Mouse (Mus musculus) small intestine, adult 2 months (tissue): Measurements from ENCODE around the gene Exoc5. TPM values are rescaled to one million over a fixed set of nuclear protein-coding genes. Genes with fewer than 3 reads are reported as not detected.

Experiments used
- H3K27ac ChIP-seq: fragments of 200-500 bp; 2 replicates; pipeline ENCODE4 v1.5.1; 2012; ENCODE audit warnings: low read depth, low read length, control low read depth, inconsistent platforms; ENCODE audit not compliant: insufficient read depth
- H3K27me3 ChIP-seq: fragments of 200-500 bp; 2 replicates; pipeline ENCODE4 v1.6.1; 2012; ENCODE audit warnings: mild to moderate bottlenecking, moderate library complexity, low read length, inconsistent platforms; ENCODE audit not compliant: control insufficient read depth, insufficient read depth
- H3K36me3 ChIP-seq: fragments of 200-500 bp; 2 replicates; pipeline ENCODE4 v1.6.1; 2012; ENCODE audit warnings: mild to moderate bottlenecking, low read length, control low read depth, inconsistent platforms; ENCODE audit not compliant: control insufficient read depth, insufficient read depth
- H3K4me1 ChIP-seq: fragments of 200-500 bp; 2 replicates; pipeline ENCODE4 v1.6.1; 2012; ENCODE audit warnings: low read length, inconsistent platforms, mixed read lengths; ENCODE audit not compliant: control insufficient read depth, insufficient read depth, insufficient read length
- H3K4me3 ChIP-seq: fragments of 200-500 bp; 2 replicates; pipeline ENCODE4 v1.5.1; 2012; ENCODE audit warnings: low read depth, mild to moderate bottlenecking, control low read depth, inconsistent platforms, low read length, moderate library complexity
- CTCF ChIP-seq: fragments of 200-500 bp; IDR thresholded peaks from 2 replicates; pipeline ENCODE4 v1.5.1; 2012; ENCODE audit warnings: low read depth, mild to moderate bottlenecking, control low read depth, inconsistent platforms, low read length, moderate library complexity, mixed read lengths; ENCODE audit not compliant: insufficient replicate concordance, insufficient read length; ENCODE audit errors: extremely low read depth
- POLR2A ChIP-seq: fragments of 200-500 bp; IDR thresholded peaks from 2 replicates; pipeline ENCODE4 v1.6.1; 2012; ENCODE audit warnings: low read depth, mild to moderate bottlenecking, control low read depth, inconsistent platforms, low read length, moderate library complexity
- WGBS: fragments of 180-500 bp; shearing (Covaris S2); methylation state at CpG from one replicate; pipeline ENCODE4 v1.1.7; 2018; 5-methylcytosine and 5-hydroxymethylcytosine counted together
- polyA plus RNA-seq: library from polyadenylated mRNA; depleted of rRNA; stranded (reverse); fragments of >200 nt; gene quantifications from 2 replicates; pipeline ENCODE4 v1.2.3, GENCODE M21; 2012

Gene Exoc5
- polyA plus RNA-seq, 1 experiment = 7.6 TPM

GRCm38 (mm10) chr14:49078820-49079219, 12.4 kb upstream of the Exoc5 start:
- WGBS = 54% methylated on average over 2 of the region's 2 CpGs
- peaks cover 21% of the 10 kb centered on the region for H3K36me3 ChIP-seq
- no peaks in the 10 kb centered on the region for H3K27me3 ChIP-seq
- no peak overlapping the region for H3K4me3 ChIP-seq
- H3K27ac ChIP-seq = no peak overlapping the region
- TF ChIP-seq POLR2A = no peak
- TF ChIP-seq CTCF = no peak
- H3K4me1 ChIP-seq = no peaks in the 10 kb centered on the region

GRCm38 (mm10) chr14:49074361-49074760, 7.9 kb upstream of the Exoc5 start:
- H3K27ac ChIP-seq = no peak overlapping the region
- H3K27me3 ChIP-seq = no peaks in the 10 kb centered on the region
- WGBS = 66% methylated on average over 2 of the region's 2 CpGs
- no peak for TF ChIP-seq POLR2A
- TF ChIP-seq CTCF = no peak
- H3K36me3 ChIP-seq = peaks cover 16% of the 10 kb centered on the region
- H3K4me3 ChIP-seq = no peak overlapping the region
- H3K4me1 ChIP-seq = no peaks in the 10 kb centered on the region

- no peak overlapping the region for H3K27ac ChIP-seq
- TF ChIP-seq CTCF = no peak
- TF ChIP-seq POLR2A = no peak
- no peaks in the 10 kb centered on the region for H3K4me1 ChIP-seq
- 95% methylated on average over 7 of the region's 7 CpGs for WGBS
- no peaks in the 10 kb centered on the region for H3K27me3 ChIP-seq
- peaks cover 15% of the 10 kb centered on the region for H3K36me3 ChIP-seq
- no peak overlapping the region for H3K4me3 ChIP-seq
Measured at GRCm38 (mm10) chr14:49073896-49074295, 7.4 kb upstream of the Exoc5 start.

- Histone ChIP-seq H3K4me3 (no peak overlapping the region), H3K27me3 (no peaks in the 10 kb centered on the region), H3K36me3 (peaks cover 11% of the 10 kb centered on the region), H3K4me1 (no peaks in the 10 kb centered on the region), H3K27ac (no peak overlapping the region)
- 94% methylated on average over 2 of the region's 2 CpGs for WGBS
- TF ChIP-seq CTCF (no peak), POLR2A (no peak)
Measured at GRCm38 (mm10) chr14:49072837-49073236, 6.4 kb upstream of the Exoc5 start.

GRCm38 (mm10) chr14:49065529-49066273, 752 bp downstream of the Exoc5 start, which contains the start of gene Ap5m1:
TSS of gene Ap5m1 (plus strand) at chr14:49066097.
- Histone ChIP-seq H3K36me3 (no peaks in the 10 kb centered on the region), H3K4me1 (no peaks in the 10 kb centered on the region), H3K27ac (peak within 1 kb of the TSS; percentile 88), H3K4me3 (peak within 1 kb of the TSS; percentile 73), H3K27me3 (no peaks in the 10 kb centered on the region)
- under 1% methylated on average over 55 of the region's 62 CpGs for WGBS
- TF ChIP-seq POLR2A (no peak), CTCF (no peak)

GRCm38 (mm10) chr14:49063838-49064237, 2.6 kb downstream of the Exoc5 start:
- no peaks in the 10 kb centered on the region for H3K27me3 ChIP-seq
- H3K36me3 ChIP-seq = no peaks in the 10 kb centered on the region
- 16% methylated on average over 2 of the region's 2 CpGs for WGBS
- no peak overlapping the region for H3K4me3 ChIP-seq
- no peak for TF ChIP-seq CTCF
- no peaks in the 10 kb centered on the region for H3K4me1 ChIP-seq
- H3K27ac ChIP-seq = no peak overlapping the region

GRCm38 (mm10) chr14:49049492-49049891, 17.0 kb downstream of the Exoc5 start:
- Histone ChIP-seq H3K27ac (no peak overlapping the region), H3K4me1 (no peaks in the 10 kb centered on the region), H3K4me3 (no peak overlapping the region), H3K27me3 (no peaks in the 10 kb centered on the region), H3K36me3 (peaks cover 8% of the 10 kb centered on the region)
- TF ChIP-seq CTCF = no peak

- Histone ChIP-seq H3K27ac (no peak overlapping the region), H3K36me3 (peaks cover 4% of the 10 kb centered on the region), H3K4me1 (no peaks in the 10 kb centered on the region), H3K27me3 (no peaks in the 10 kb centered on the region), H3K4me3 (no peak overlapping the region)
- WGBS = 91% methylated on average over 4 of the region's 4 CpGs
- no peak for TF ChIP-seq CTCF
- TF ChIP-seq POLR2A = no peak
Measured at GRCm38 (mm10) chr14:49045610-49046009, 20.8 kb downstream of the Exoc5 start.
